Mouse (Mus musculus): ENCODE results near the gene Dcaf11. TPM values are rescaled to one million over a fixed set of nuclear protein-coding genes. Genes with fewer than 3 reads are reported as not detected.

The Dcaf11 gene
- polyA plus RNA-seq, 1 experiment from 2014 or later, result 72.1 TPM

DNA sequence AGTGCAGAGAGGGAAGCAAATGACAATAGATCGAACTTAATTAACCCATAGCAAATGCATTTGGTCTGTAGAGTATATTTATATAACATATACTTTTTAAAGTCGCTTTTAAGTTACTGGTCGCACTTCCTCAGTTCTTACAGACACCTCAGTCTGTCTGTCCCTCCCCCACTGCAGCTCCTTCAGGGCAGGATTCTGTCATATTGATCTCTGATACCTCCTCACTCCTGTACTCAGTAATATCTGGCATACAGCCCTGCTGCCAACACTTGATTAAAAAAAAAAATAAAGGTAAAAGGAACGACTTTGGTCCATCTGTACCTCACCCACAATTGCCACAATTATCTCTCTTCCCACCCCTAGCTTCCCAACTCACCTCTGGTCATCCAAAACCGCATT, 24.5 kb downstream of the Dcaf11 start:
- whole genome bisulfite sequencing, result 30% methylated on average over 5 of the region's 5 CpGs
- H3K4me1 ChIP-seq (replicated peaks; ENCODE audit: control insufficient read depth, insufficient read depth, low read length), result peaks cover 37% of the 10 kb centered on the region
- ATAC-seq (replicated peaks; ENCODE audit: low FRiP score) (no peak), DNase-seq (ENCODE audit: low spot score) (no peak)
- peak overlapping the region; percentile 98 for H3K27ac ChIP-seq (ENCODE audit: low read depth, low read length)
- H3K9ac ChIP-seq (ENCODE audit: low read depth, low read length), result peak overlapping the region; percentile 71
- H3K36me3 ChIP-seq (ENCODE audit: control insufficient read depth, insufficient read depth, low read length), result peaks cover 15% of the 10 kb centered on the region; the same call in 1 of the 2 replicates
- H3K4me3 ChIP-seq (ENCODE audit: low read depth, low read length), result peak overlapping the region; percentile 68
- H3K4me2 ChIP-seq, result peak overlapping the region; percentile 94
- H3K9me3 ChIP-seq (ENCODE audit: control insufficient read depth, low read length), result no peaks in the 10 kb centered on the region
- H3K27me3 ChIP-seq (replicated peaks; ENCODE audit: control insufficient read depth, insufficient read depth, low read length), result no peaks in the 10 kb centered on the region

DNA sequence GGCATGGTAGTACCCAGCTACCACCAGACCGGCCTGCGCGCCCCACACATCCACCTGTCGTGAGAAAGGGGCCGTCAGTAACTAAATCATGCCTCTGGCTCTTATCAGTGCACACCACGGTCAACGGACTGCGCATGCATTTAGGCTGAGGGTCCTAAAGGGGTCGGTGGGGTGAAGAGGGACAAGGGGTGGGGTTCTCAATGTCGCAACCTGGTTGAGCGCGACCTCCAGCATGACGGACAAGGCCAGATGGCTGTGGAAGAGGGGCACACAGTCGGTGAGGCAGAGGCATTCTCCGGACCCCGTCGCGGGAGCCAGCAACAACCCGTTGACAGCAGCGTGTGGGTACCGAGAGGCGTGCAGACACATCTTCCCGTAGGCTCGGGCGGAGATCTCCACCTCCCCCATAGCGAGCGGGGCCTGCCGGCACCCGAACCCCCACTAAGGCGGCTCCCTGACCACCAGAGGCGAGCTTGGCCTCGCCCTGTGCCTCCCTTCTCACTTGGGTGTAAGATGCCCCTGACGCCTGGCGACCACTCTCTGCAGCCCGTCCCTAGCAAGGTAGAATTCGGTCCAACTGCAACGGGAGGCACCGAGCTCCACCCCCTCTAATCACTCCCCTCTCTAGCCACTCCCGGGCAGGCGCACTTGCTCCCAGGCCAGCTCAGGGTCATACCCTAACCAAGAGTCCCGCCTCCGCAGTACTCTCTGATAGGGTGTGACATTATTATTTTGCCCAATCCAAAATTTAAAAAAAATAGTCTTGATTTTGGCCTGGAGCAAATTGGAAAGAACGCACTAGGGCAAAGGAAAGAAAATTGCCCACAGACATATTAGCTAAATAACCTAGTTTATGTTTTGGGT, 25.1 kb downstream of the Dcaf11 start, which contains the start of gene Emc9:
Gene Emc9 (minus strand): TSS at position 601 of the 864 bp plus-strand sequence.
- Histone ChIP-seq H3K4me3 (ENCODE audit: low read depth, low read length) (peak within 1 kb of the TSS; percentile 68), H3K4me2 (peak within 1 kb of the TSS; percentile 94), H3K9ac (ENCODE audit: low read depth, low read length) (peak within 1 kb of the TSS; percentile 71), H3K27ac (ENCODE audit: low read depth, low read length) (peak within 1 kb of the TSS; percentile 98), H3K36me3 (ENCODE audit: control insufficient read depth, insufficient read depth, low read length) (peaks cover 15% of the 10 kb centered on the region; the same call in 1 of the 2 replicates), H3K9me3 (ENCODE audit: control insufficient read depth, low read length) (no peaks in the 10 kb centered on the region), H3K4me1 (replicated peaks; ENCODE audit: control insufficient read depth, insufficient read depth, low read length) (peaks cover 36% of the 10 kb centered on the region), H3K27me3 (replicated peaks; ENCODE audit: control insufficient read depth, insufficient read depth, low read length) (no peaks in the 10 kb centered on the region)
- 2% methylated on average over 43 of the region's 43 CpGs for WGBS
- DNase-seq (ENCODE audit: low spot score) (peak; percentile 83), ATAC-seq (replicated peaks; ENCODE audit: low FRiP score) (peak; percentile 94)

DNA sequence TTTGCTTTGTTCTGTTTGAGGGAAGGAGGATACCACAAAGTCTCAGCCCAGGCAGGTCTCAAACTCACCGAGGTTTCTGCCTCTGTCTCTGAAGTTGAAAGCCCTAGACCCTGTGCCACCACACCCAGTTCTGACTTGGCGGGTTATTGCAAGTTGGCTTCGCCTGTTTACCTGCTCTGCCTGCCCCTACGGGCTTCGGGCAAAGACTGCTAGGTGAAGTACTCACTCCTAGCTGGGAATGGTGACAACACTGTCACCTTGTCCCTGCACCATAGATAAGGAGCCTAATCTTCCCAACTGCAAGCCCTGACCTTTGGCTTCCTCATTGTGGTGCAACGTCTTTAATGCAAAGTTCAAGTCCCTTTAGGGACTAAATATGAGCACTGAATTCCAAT, 25.8 kb downstream of the Dcaf11 start:
- no peaks in the 10 kb centered on the region for H3K9me3 ChIP-seq (ENCODE audit: control insufficient read depth, low read length)
- DNase-seq (ENCODE audit: low spot score), result no peak
- peaks cover 40% of the 10 kb centered on the region for H3K4me1 ChIP-seq (replicated peaks; ENCODE audit: control insufficient read depth, insufficient read depth, low read length)
- peak; percentile 63 for ATAC-seq (replicated peaks; ENCODE audit: low FRiP score)
- H3K9ac ChIP-seq (ENCODE audit: low read depth, low read length), result peak overlapping the region; percentile 56
- H3K27ac ChIP-seq (ENCODE audit: low read depth, low read length), result peak overlapping the region; percentile 98
- peak overlapping the region; percentile 28 for H3K4me3 ChIP-seq (ENCODE audit: low read depth, low read length)
- WGBS, result 22% methylated on average over 6 of the region's 6 CpGs
- peaks cover 13% of the 10 kb centered on the region; the same call in 1 of the 2 replicates for H3K36me3 ChIP-seq (ENCODE audit: control insufficient read depth, insufficient read depth, low read length)
- no peaks in the 10 kb centered on the region for H3K27me3 ChIP-seq (replicated peaks; ENCODE audit: control insufficient read depth, insufficient read depth, low read length)
- peak overlapping the region; percentile 94 for H3K4me2 ChIP-seq

GRCm38 (mm10) chr14:55586149-55586548, 26.3 kb downstream of the Dcaf11 start:
- Histone ChIP-seq H3K4me2 (peak overlapping the region; percentile 94), H3K4me1 (replicated peaks; ENCODE audit: control insufficient read depth, insufficient read depth, low read length) (peaks cover 40% of the 10 kb centered on the region), H3K27me3 (replicated peaks; ENCODE audit: control insufficient read depth, insufficient read depth, low read length) (no peaks in the 10 kb centered on the region), H3K9me3 (ENCODE audit: control insufficient read depth, low read length) (no peaks in the 10 kb centered on the region), H3K4me3 (ENCODE audit: low read depth, low read length) (peak overlapping the region; percentile 28; the same call in 1 of the 2 replicates), H3K9ac (ENCODE audit: low read depth, low read length) (peak overlapping the region; percentile 56), H3K36me3 (ENCODE audit: control insufficient read depth, insufficient read depth, low read length) (peaks cover 10% of the 10 kb centered on the region; the same call in 1 of the 2 replicates), H3K27ac (ENCODE audit: low read depth, low read length) (peak overlapping the region; percentile 98)
- peak; percentile 49 for ATAC-seq (replicated peaks; ENCODE audit: low FRiP score)
- 38% methylated on average over 2 of the region's 2 CpGs for WGBS
- no peak for DNase-seq (ENCODE audit: low spot score)

GRCm38 (mm10) chr14:55589271-55589670, 29.5 kb downstream of the Dcaf11 start:
- Histone ChIP-seq H3K36me3 (ENCODE audit: control insufficient read depth, insufficient read depth, low read length) (peaks cover 2% of the 10 kb centered on the region; the same call in 1 of the 2 replicates), H3K4me1 (replicated peaks; ENCODE audit: control insufficient read depth, insufficient read depth, low read length) (peaks cover 43% of the 10 kb centered on the region), H3K27ac (ENCODE audit: low read depth, low read length) (no peak overlapping the region), H3K9ac (ENCODE audit: low read depth, low read length) (no peak overlapping the region), H3K4me3 (ENCODE audit: low read depth, low read length) (no peak overlapping the region), H3K4me2 (no peak overlapping the region), H3K27me3 (replicated peaks; ENCODE audit: control insufficient read depth, insufficient read depth, low read length) (no peaks in the 10 kb centered on the region), H3K9me3 (ENCODE audit: control insufficient read depth, low read length) (no peaks in the 10 kb centered on the region)
- 88% methylated on average over 5 of the region's 5 CpGs for WGBS
- no peak for DNase-seq (ENCODE audit: low spot score)
- ATAC-seq (replicated peaks; ENCODE audit: low FRiP score), result no peak

DNA sequence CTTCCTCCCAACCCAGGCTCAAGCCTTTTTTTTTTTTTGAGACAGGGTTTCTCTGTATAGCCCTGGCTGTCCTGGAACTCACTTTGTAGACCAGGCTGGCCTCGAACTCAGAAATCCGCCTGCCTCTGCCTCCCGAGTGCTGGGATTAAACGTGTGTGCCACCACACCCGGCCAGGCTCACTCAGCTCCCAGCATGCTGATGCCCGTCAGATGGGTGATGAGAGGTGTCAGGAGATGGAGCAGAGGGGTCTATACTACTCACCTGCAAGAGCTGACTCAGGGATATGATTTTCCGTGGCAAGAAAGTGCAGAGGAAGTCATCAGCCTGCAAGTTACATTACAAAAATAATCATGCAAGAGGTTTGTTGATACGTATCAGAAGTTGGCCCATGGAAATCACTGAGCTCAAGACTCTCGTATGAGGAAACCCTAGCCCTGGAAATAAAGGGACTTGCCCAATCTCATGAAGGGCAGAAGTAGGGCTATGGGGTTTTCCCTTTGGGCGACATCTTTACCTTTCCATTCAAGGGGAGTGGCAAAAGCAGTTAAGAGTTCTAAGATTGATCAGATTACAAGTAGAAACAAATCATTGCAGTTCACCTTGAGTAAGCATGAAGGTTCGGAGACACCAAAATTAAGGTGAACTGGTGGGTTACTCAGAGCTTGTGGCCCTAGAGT, 30.1 kb downstream of the Dcaf11 start:
- Histone ChIP-seq H3K27ac (ENCODE audit: low read depth, low read length) (peak overlapping the region; percentile 78), H3K9ac (ENCODE audit: low read depth, low read length) (peak overlapping the region; percentile 97), H3K27me3 (replicated peaks; ENCODE audit: control insufficient read depth, insufficient read depth, low read length) (no peaks in the 10 kb centered on the region), H3K9me3 (ENCODE audit: control insufficient read depth, low read length) (no peaks in the 10 kb centered on the region), H3K36me3 (ENCODE audit: control insufficient read depth, insufficient read depth, low read length) (peaks cover 2% of the 10 kb centered on the region; the same call in 1 of the 2 replicates), H3K4me1 (replicated peaks; ENCODE audit: control insufficient read depth, insufficient read depth, low read length) (peaks cover 39% of the 10 kb centered on the region), H3K4me2 (peak overlapping the region; percentile 97), H3K4me3 (ENCODE audit: low read depth, low read length) (peak overlapping the region; percentile 99)
- 82% methylated on average over 11 of the region's 11 CpGs for WGBS
- ATAC-seq (replicated peaks; ENCODE audit: low FRiP score) (no peak), DNase-seq (ENCODE audit: low spot score) (no peak)

DNA sequence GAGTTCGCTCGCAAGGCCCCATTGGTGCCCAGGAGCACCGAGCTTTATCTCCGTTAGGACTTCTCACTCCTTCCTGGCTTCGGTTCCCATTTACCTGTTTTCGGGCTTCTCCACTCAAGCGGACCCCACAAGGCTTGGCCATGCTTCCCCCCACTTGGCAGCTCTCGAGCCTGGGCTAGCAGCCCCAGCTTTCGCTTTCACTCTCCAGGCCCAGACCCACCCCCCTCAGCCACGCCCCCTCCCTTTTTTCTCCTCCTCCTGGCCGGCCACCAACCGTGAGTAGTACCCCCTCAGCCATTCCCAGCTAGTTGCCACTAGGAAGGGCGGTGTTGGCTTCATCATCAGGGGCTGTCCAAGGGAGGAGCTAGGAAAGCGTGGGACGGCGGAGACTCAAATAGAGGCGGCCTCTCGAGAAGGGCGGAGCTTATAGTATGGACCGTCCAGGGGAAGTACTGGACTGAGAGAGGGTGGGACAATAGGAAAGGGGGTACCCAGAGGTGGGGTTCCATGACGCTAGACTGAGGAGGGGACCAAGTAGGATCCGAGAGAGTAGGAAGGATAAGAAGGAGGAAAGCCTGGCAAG, 31.0 kb downstream of the Dcaf11 start, which contains the start of gene Psme2:
Gene Psme2 (minus strand): TSS at position 366 of the 583 bp plus-strand sequence.
- under 1% methylated on average over 22 of the region's 22 CpGs for WGBS
- peak within 1 kb of the TSS; percentile 97 for H3K9ac ChIP-seq (ENCODE audit: low read depth, low read length)
- no peaks in the 10 kb centered on the region for H3K9me3 ChIP-seq (ENCODE audit: control insufficient read depth, low read length)
- peak within 1 kb of the TSS; percentile 78 for H3K27ac ChIP-seq (ENCODE audit: low read depth, low read length)
- H3K4me3 ChIP-seq (ENCODE audit: low read depth, low read length), result peak within 1 kb of the TSS; percentile 99
- H3K36me3 ChIP-seq (ENCODE audit: control insufficient read depth, insufficient read depth, low read length), result peaks cover 11% of the 10 kb centered on the region
- DNase-seq (ENCODE audit: low spot score) (peak; percentile 86), ATAC-seq (replicated peaks; ENCODE audit: low FRiP score) (peak; percentile 89)
- peaks cover 34% of the 10 kb centered on the region for H3K4me1 ChIP-seq (replicated peaks; ENCODE audit: control insufficient read depth, insufficient read depth, low read length)
- no peaks in the 10 kb centered on the region for H3K27me3 ChIP-seq (replicated peaks; ENCODE audit: control insufficient read depth, insufficient read depth, low read length)
- H3K4me2 ChIP-seq, result peak within 1 kb of the TSS; percentile 97

GRCm38 (mm10) chr14:55591331-55591891, 31.6 kb downstream of the Dcaf11 start, which contains the start of gene Rnf31:
Rnf31 (plus strand) TSS chr14:55591708.
- Histone ChIP-seq H3K4me2 (peak within 1 kb of the TSS; percentile 97), H3K9ac (ENCODE audit: low read depth, low read length) (peak within 1 kb of the TSS; percentile 97), H3K36me3 (ENCODE audit: control insufficient read depth, insufficient read depth, low read length) (peaks cover 17% of the 10 kb centered on the region), H3K27ac (ENCODE audit: low read depth, low read length) (peak within 1 kb of the TSS; percentile 78), H3K4me1 (replicated peaks; ENCODE audit: control insufficient read depth, insufficient read depth, low read length) (peaks cover 29% of the 10 kb centered on the region), H3K9me3 (ENCODE audit: control insufficient read depth, low read length) (no peaks in the 10 kb centered on the region), H3K4me3 (ENCODE audit: low read depth, low read length) (peak within 1 kb of the TSS; percentile 99), H3K27me3 (replicated peaks; ENCODE audit: control insufficient read depth, insufficient read depth, low read length) (no peaks in the 10 kb centered on the region)
- DNase-seq (ENCODE audit: low spot score), result peak; percentile 91
- under 1% methylated on average over 33 of the region's 33 CpGs for WGBS
- ATAC-seq (replicated peaks; ENCODE audit: low FRiP score), result peak; percentile 90
